Mouse (Mus musculus): ENCODE measurements around the gene Rabggta.

The Rabggta gene

GRCm38 (mm10) chr14:55721700-55722437, at the start of gene Rabggta:
Gene Rabggta (minus strand): TSS chr14:55722263.
- peak; percentile 94 for DNase-seq (ENCODE audit: extremely low spot score, low spot score)

GRCm38 (mm10) chr14:55769087-55769703, 47.1 kb upstream of the Rabggta start:
- DNase-seq (ENCODE audit: extremely low spot score, low spot score) = no peak

- no peak for DNase-seq (ENCODE audit: extremely low spot score, low spot score)
Observed at GRCm38 (mm10) chr14:55768555-55768954, 46.5 kb upstream of the Rabggta start.

GRCm38 (mm10) chr14:55767519-55768414, 45.7 kb upstream of the Rabggta start:
- peak; percentile 72 for DNase-seq (ENCODE audit: extremely low spot score, low spot score)

GRCm38 (mm10) chr14:55765696-55766095, 43.6 kb upstream of the Rabggta start, which contains the start of gene Ltb4r1:
Gene Ltb4r1 (plus strand): TSS chr14:55765962.
- DNase-seq (ENCODE audit: extremely low spot score, low spot score) = no peak

- DNase-seq (ENCODE audit: extremely low spot score, low spot score) = no peak
Observed at GRCm38 (mm10) chr14:55763166-55763565, 41.1 kb upstream of the Rabggta start.

- peak; percentile 82 for DNase-seq (ENCODE audit: extremely low spot score, low spot score)
Observed at GRCm38 (mm10) chr14:55762001-55762821, 40.1 kb upstream of the Rabggta start.

- DNase-seq (ENCODE audit: extremely low spot score, low spot score) = no peak
Observed at GRCm38 (mm10) chr14:55761163-55761562, 39.1 kb upstream of the Rabggta start, which contains the start of gene Ltb4r2. Gene Ltb4r2 (plus strand): TSS chr14:55761428.

- peak; percentile 90 for DNase-seq (ENCODE audit: extremely low spot score, low spot score)
Observed at GRCm38 (mm10) chr14:55760156-55760555, 38.1 kb upstream of the Rabggta start.

GRCm38 (mm10) chr14:55758363-55758784, 36.3 kb upstream of the Rabggta start, which contains the start of gene Cideb:
Gene Cideb (minus strand): TSS chr14:55758458.
- peak; percentile 27 for DNase-seq (ENCODE audit: extremely low spot score, low spot score)

GRCm38 (mm10) chr14:55757566-55757965, 35.5 kb upstream of the Rabggta start:
- no peak for DNase-seq (ENCODE audit: extremely low spot score, low spot score)

- no peak for DNase-seq (ENCODE audit: extremely low spot score, low spot score)
Observed at GRCm38 (mm10) chr14:55747051-55747847, 25.2 kb upstream of the Rabggta start.

GRCm38 (mm10) chr14:55745861-55746237, 23.8 kb upstream of the Rabggta start:
- DNase-seq (ENCODE audit: extremely low spot score, low spot score) = no peak

- DNase-seq (ENCODE audit: extremely low spot score, low spot score) = peak; percentile 96
Observed at GRCm38 (mm10) chr14:55745180-55745860, 23.3 kb upstream of the Rabggta start, which contains the start of the genes Dhrs1 and Nop9. Gene Dhrs1 (minus strand): TSS chr14:55745690. Gene Nop9 (plus strand): TSS chr14:55745693.

GRCm38 (mm10) chr14:55743711-55744110, 21.6 kb upstream of the Rabggta start:
- DNase-seq (ENCODE audit: extremely low spot score, low spot score) = peak; percentile 92

GRCm38 (mm10) chr14:55737086-55737687, 15.1 kb upstream of the Rabggta start:
- DNase-seq (ENCODE audit: extremely low spot score, low spot score) = no peak

- DNase-seq (ENCODE audit: extremely low spot score, low spot score) = no peak
Observed at GRCm38 (mm10) chr14:55735758-55736157, 13.7 kb upstream of the Rabggta start.

GRCm38 (mm10) chr14:55735334-55735733, 13.3 kb upstream of the Rabggta start:
- no peak for DNase-seq (ENCODE audit: extremely low spot score, low spot score)

- DNase-seq (ENCODE audit: extremely low spot score, low spot score) = no peak
Observed at GRCm38 (mm10) chr14:55734869-55735268, 12.8 kb upstream of the Rabggta start.

Data from neural tube, embryonic 10.5 days (tissue).